Mouse (Mus musculus) heart, adult 11 months (tissue): ENCODE data around the gene Fance.
"Not testable (repeated sequence)": the region's sequence is repeated elsewhere in the genome, so short reads cannot be mapped to it uniquely, and the experiment has no call there.

Experiments
- DNase-seq: peaks from one replicate; pipeline ENCODE4 v3.0.0; 2022

The Fance gene

GRCm38 (mm10) chr17:28350466-28351352 is 37.4 kb downstream of the Fance start, which contains the start of gene Tead3:
Gene Tead3, minus strand, starts transcription at chr17:28350817.
- DNase-seq, result peak; percentile 98

GRCm38 (mm10) chr17:28351353-28351890 is 38.1 kb downstream of the Fance start:
- DNase-seq, result peak; percentile 95

GRCm38 (mm10) chr17:28352018-28352417 is 38.7 kb downstream of the Fance start:
- DNase-seq, result no peak

GRCm38 (mm10) chr17:28355871-28356270 is 42.6 kb downstream of the Fance start:
- DNase-seq, result peak; percentile 92

GRCm38 (mm10) chr17:28358576-28359261 is 45.4 kb downstream of the Fance start:
- not testable (repeated sequence) for DNase-seq

- no peak for DNase-seq
These were observed 47.4 kb downstream of the Fance start for GRCm38 (mm10) chr17:28360531-28361277.

GRCm38 (mm10) chr17:28361921-28362652 is 48.8 kb downstream of the Fance start:
- DNase-seq, result no peak

GRCm38 (mm10) chr17:28362653-28363292 is 49.5 kb downstream of the Fance start:
- no peak for DNase-seq

- DNase-seq, result no peak
These were observed 50.2 kb downstream of the Fance start for GRCm38 (mm10) chr17:28363507-28363906.

- no peak for DNase-seq
These were observed 51.8 kb downstream of the Fance start, which contains the start of gene Tulp1 for GRCm38 (mm10) chr17:28365122-28365521. Gene Tulp1, minus strand, starts transcription at chr17:28365222.

GRCm38 (mm10) chr17:28368449-28368848 is 55.1 kb downstream of the Fance start:
- DNase-seq, result peak; percentile 97

- no peak for DNase-seq
These were observed 55.7 kb downstream of the Fance start for GRCm38 (mm10) chr17:28369056-28369455.

- no peak for DNase-seq
These were observed 58.0 kb downstream of the Fance start for GRCm38 (mm10) chr17:28371286-28371685.

- no peak for DNase-seq
These were observed 58.6 kb downstream of the Fance start for GRCm38 (mm10) chr17:28371941-28372340.

- DNase-seq, result no peak
These were observed 60.5 kb downstream of the Fance start for GRCm38 (mm10) chr17:28373821-28374220.

GRCm38 (mm10) chr17:28374494-28374893 is 61.2 kb downstream of the Fance start:
- DNase-seq, result no peak

GRCm38 (mm10) chr17:28375592-28376061 is 62.3 kb downstream of the Fance start:
- DNase-seq, result no peak
